Mouse (Mus musculus) liver, postnatal 0 days (tissue): ENCODE measurements around the gene Igsf6.

Experiments used
- CTCF ChIP-seq: sonication (generic); IDR thresholded peaks from 2 replicates; pipeline ENCODE4 v1.5.1; 2016; ENCODE audit warnings: antibody characterized with exemption, low read depth
- EP300 ChIP-seq: IDR thresholded peaks from 2 replicates; pipeline ENCODE4 v1.6.1; 2016; ENCODE audit warnings: antibody characterized with exemption, low read depth, mild to moderate bottlenecking

DNA sequence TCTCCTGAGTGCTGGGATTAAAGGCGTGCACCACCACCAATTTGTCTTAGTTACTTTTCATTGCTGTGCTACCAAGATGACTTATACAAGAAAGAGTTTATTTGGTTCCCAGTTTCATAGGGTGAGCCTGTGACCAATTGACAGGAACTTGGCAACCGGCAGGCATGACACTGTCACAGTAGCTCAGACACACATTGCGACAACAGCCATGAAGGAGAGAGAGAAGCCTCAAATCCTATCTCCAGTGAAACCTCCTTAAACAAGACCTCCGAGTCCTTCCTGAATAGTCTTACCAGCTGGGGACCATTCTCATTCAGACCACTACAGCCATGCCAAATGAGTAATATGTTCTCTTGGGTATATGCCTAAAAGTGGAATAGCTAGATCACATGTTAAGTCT, 21.3 kb downstream of the Igsf6 start:
- TF ChIP-seq CTCF (no peak), EP300 (no peak)
